Mouse (Mus musculus): ENCODE measurements around the gene Gm20388. TPM values are rescaled to one million over a fixed set of nuclear protein-coding genes. Genes with fewer than 3 reads are reported as not detected.

Gene Gm20388
- total RNA-seq, 2 experiments from 2014 or later = 2.2 to 7.6 TPM

DNA sequence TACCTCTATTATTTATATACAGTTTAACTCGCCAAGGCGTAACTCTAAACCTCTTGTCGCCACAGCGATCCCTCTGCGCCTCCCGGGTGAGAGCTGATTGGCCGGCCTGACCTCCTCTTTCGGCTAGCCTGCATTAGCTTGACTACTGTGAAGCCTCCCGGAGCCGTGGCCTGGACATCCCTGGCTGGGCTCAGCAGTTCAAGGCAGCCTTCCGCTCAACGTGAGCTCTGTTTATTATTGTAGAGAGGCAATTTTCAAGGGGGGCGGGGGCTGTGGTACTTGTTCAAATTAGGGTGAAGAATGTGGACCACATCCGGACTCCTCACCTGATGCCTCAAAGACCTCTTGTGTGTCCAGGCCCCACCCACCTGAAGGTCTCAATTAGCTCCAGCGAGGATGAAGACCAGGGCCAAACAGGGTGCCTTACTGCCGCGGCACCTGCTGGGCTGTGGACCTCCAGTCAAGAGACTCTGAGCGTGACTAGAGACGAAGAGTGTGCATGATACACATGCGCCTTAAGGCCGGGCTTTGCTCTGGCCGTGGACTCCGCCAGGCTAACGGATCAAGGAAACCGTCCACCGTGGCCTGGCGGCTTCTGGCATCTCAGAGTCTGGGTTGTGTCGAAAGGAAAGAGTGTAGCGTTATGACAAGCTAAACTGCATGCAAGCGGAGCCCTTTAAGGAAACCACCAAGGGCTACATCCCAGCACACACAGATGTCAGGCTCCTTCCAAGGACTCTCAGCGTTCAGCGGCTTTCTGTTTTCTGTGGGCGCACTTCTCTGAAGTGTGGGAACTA, 1309.7 kb downstream of the Gm20388 start:
- H3K4me3 ChIP-seq = no peak overlapping the region
- TF ChIP-seq CTCF (conservative IDR thresholded peaks at IDR 0.05) = no peak
- no peak for DNase-seq (ENCODE audit: low spot score in 2 of 2)

DNA sequence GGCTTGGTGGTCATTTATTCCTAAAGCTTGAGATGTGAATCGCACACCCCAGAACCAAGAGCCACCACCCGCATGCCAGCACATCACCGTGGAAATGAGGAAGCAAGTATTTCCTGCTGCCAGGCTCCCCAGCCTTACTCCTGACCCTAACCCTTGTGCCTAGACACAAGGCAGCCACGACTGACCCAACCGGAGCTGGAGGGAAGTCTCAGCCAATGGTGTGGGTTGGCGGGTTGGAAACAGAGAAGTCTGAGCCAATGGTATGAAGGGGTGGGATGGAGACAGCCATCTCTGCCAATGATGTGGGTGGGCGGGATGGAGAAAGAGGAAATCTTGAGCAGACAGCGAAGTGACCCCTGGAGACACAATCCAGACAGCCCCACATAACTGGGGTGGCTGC, 1314.1 kb downstream of the Gm20388 start:
- DNase-seq (ENCODE audit: low spot score in 2 of 2) = no peak

More for the DNA sequence above, 1309.7 kb downstream of the Gm20388 start:
- H3K27ac ChIP-seq = no peak overlapping the region

DNA sequence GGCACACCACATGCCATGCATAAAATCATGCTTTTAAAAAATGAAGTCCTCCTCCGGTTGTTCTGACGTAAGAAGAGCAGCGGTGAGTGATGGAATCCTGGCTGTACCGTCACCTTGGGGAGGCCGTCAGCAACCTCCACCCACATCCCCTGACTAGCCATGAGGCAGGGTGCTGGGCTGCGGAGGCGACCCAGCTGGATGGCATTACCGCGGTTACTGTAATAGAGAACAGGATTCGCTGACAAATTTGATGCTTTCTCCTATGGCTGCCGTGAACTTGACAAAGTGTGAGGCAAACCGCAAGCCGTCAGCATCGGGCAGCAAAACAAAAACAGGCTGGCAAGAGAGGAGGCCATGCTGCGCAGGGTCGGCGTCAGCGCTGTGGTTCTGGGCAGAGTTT, 1317.1 kb downstream of the Gm20388 start:
- Histone ChIP-seq H3K4me3 (peak overlapping the region; percentile 20), H3K27ac (no peak overlapping the region)
- DNase-seq (ENCODE audit: low spot score in 2 of 2) = peak; percentile 42 to 52
- no peak for TF ChIP-seq CTCF (conservative IDR thresholded peaks at IDR 0.05)

More for the DNA sequence above, 1314.1 kb downstream of the Gm20388 start:
- no peak for TF ChIP-seq CTCF (conservative IDR thresholded peaks at IDR 0.05)
- Histone ChIP-seq H3K27ac (no peak overlapping the region), H3K4me3 (no peak overlapping the region)

DNA sequence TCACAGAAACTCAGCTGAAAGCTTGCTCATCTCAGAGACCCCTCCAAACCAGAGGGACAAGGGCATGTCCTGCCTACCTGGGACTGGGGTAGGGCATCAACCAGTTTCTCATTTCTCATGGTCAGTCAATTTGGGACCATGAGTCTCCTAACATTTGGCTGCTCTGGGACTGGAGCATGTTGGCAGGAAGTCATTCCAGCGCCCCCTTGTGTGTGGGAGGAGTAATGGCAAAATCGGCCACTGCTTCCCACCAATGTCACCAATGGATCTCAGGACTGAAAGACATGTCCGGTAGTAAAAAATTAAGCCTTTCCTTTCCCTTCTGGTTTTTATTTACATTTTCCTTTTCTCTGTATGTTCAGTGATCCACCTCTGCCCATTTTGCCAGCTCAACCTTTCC, 1318.3 kb downstream of the Gm20388 start:
- H3K4me3 ChIP-seq = no peak overlapping the region
- peak; percentile 70 for TF ChIP-seq CTCF (conservative IDR thresholded peaks at IDR 0.05)
- DNase-seq (ENCODE audit: low spot score in 2 of 2) = no peak
- no peak overlapping the region for H3K27ac ChIP-seq

DNA sequence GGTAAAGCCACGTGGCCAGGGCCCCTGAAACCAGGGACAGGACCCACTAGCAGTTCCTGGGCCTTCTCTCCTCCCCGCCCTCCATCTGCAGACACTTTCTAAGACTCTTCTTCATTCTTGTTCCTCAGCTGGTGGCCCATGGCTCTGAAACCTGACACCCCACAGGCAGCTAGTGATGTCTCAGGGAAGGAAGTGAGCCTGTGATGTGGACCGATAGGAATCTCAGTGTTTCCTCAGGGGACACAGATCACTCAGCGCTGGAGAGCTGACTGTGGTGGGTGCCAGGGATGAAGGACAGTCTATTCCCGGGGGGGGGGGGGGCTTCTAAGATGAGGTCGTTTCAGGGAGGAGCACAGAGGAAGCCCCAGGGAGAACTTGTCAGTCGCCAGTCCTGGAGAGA, 1318.9 kb downstream of the Gm20388 start:
- H3K4me3 ChIP-seq = no peak overlapping the region
- DNase-seq (ENCODE audit: low spot score in 2 of 2) = no peak
- no peak overlapping the region for H3K27ac ChIP-seq
- no peak for TF ChIP-seq CTCF (conservative IDR thresholded peaks at IDR 0.05)

DNA sequence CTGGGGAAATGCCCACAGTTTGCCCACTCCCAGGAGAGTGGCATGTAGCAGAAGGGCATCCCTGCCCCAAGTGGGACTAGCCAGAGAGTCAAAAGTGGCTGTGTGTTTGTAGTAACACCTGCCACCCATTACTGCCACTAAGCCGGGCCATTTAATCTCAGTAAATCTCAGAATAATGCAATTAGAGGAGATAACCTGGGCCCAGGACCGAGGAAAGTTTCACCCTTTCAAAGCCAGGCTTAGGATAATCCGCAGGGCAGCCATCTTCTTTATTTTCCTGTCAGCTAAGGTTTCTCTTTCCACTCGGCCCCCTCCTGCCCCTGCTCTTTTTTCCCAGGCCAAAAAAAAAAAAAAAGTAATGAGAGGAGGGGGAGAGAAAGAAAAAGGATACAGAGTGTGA, 1322.6 kb downstream of the Gm20388 start:
- DNase-seq (ENCODE audit: low spot score in 2 of 2) = no peak
- no peak for TF ChIP-seq CTCF (conservative IDR thresholded peaks at IDR 0.05)
- no peak overlapping the region for H3K27ac ChIP-seq
- no peak overlapping the region for H3K4me3 ChIP-seq

DNA sequence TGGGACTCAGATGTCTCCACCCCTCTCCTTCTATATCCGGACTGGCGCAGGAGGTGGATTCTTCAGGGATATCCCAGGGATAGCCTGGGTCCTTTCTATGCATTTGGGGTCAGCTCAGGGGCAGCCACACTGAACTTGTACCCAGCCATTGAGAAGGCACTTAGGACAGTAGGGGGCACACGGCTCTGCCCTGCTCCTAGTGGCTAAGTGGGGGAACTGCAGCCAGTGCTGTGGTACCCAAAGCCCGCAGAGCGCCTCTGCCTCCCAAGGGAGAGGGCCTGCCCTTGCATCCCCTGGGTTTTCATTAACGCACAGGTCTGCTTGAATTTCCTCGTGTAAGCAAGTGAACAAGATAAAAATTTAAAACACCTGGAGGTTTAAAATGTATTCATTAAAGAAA, 1324.3 kb downstream of the Gm20388 start:
- Histone ChIP-seq H3K4me3 (no peak overlapping the region), H3K27ac (no peak overlapping the region)
- no peak for DNase-seq (ENCODE audit: low spot score in 2 of 2)
- peak; percentile 76 for TF ChIP-seq CTCF (conservative IDR thresholded peaks at IDR 0.05)

DNA sequence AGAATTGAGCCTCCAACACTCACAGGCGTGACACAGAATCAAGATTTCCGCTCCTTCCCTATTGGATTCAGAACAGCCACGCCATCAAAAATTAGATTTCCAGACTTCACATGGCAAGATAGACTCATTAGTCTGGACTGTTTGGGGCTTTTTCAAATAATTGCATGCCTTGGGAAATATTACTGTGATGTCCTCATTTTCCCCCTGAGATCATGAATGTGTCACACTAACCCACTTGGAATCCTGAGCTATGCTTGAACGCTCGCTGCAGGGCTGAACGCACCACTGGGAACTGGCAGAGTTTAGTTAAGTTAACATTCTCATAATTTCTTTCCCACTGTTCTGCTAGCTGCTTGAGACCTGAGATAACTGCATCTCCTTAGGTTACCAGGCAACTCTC, 1329.0 kb downstream of the Gm20388 start:
- no peak overlapping the region for H3K4me3 ChIP-seq
- TF ChIP-seq CTCF (conservative IDR thresholded peaks at IDR 0.05) = no peak
- no peak for DNase-seq (ENCODE audit: low spot score in 2 of 2)
- no peak overlapping the region for H3K27ac ChIP-seq

DNA sequence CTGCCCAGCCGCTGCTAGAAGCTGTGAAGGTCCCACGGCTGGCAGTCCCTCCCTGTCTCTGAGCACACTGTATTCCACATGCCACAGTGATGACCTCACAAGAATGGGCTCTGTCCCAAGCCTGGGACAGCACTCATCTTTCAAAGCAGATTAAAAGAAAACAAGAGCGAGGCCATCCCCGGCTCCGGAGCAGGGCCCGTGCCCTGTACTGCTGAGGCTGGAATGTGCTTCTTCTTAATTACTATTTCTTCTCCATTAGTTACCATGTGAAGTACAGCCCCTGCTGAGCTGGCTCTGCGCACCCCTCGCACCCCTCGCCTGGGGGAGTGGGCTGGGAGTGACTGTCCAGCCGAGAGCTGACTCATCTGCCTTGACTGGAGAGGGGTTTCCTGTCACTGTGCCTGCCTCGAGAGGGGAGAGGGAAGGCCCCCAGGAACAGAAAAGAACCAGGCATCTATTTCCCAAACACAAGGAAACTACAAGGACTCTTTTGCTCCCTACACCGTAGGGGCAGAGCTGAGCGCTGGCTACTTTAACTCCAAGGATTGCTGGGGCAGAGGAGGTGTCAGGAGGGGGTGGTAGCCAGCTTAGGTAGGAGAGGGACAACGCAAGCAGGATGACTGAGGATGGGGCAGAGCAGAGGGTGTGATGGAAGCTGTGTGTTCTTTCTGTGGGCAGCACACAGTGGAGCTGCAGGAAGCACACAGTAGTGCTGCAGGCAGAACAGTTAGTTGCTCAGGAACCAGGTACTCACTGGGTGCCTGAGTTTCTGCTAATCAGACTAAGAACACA, 1331.3 kb downstream of the Gm20388 start:
- no peak for TF ChIP-seq CTCF (conservative IDR thresholded peaks at IDR 0.05)
- no peak for DNase-seq (ENCODE audit: low spot score in 2 of 2)
- Histone ChIP-seq H3K4me3 (no peak overlapping the region), H3K27ac (no peak overlapping the region)

DNA sequence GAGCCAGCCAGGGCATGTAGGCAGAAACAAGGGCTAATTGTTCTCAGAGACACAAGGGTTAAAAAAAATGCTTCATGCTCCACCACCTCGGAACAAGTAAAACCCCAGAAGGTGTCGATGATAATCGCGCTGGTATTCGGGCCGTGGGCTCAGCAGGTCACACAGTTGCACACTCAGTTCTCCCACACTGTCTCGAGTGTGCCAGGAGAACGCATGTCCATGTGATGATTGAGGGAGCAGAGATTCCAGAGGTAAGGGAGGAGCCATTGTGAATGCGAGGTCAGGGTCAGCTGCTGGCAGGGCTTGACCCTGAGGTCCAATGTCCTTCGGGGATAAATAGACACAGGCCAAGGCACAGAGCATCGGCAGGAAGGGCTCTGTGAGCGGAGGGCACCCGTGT, 1332.0 kb downstream of the Gm20388 start:
- H3K4me3 ChIP-seq = no peak overlapping the region
- no peak for TF ChIP-seq CTCF (conservative IDR thresholded peaks at IDR 0.05)
- H3K27ac ChIP-seq = no peak overlapping the region
- DNase-seq (ENCODE audit: low spot score in 2 of 2) = no peak

DNA sequence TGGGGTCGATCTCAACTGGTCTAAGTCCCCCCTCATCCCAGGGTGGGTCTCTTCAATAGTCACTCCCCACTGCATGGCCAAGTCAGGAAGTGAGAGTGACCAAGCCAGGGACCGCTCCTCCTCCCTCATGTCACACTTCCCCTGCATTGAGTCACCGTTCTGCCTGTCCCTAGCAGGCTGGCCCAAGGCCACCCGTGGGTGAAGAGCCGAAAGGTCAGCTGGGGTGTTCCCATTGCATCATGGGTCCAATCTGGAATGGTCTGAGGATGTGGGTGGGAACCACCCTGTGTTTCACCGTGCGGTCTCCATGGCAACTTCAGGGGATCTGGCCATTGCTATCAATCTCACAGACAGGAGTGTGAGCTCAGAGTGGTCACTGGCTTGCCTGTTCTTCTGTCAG, 1338.2 kb downstream of the Gm20388 start:
- Histone ChIP-seq H3K4me3 (no peak overlapping the region), H3K27ac (no peak overlapping the region)
- no peak for DNase-seq (ENCODE audit: low spot score in 2 of 2)
- TF ChIP-seq CTCF (conservative IDR thresholded peaks at IDR 0.05) = no peak

DNA sequence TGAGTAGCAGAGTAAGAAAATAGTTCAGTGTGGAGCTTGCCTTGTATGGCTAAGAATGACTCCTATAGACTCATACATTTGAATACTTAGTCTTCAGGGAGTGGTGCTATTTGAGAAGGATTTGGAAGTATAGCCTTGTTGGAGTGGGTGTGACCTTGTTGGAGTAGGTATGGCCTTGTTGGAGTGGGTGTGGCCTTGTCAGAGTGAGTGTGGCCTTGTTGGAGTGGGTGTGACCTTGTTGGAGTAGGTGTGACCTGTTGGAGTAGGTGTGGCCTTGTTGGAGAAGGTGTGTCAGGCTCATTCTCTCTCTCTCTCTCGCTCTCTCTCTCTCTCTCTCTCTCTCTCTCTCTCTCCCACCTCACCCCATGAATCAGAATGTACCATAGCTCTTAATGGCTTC, 1338.8 kb downstream of the Gm20388 start:
- Histone ChIP-seq H3K27ac (no peak overlapping the region), H3K4me3 (no peak overlapping the region)
- no peak for DNase-seq (ENCODE audit: low spot score in 2 of 2)
- no peak for TF ChIP-seq CTCF (conservative IDR thresholded peaks at IDR 0.05)

DNA sequence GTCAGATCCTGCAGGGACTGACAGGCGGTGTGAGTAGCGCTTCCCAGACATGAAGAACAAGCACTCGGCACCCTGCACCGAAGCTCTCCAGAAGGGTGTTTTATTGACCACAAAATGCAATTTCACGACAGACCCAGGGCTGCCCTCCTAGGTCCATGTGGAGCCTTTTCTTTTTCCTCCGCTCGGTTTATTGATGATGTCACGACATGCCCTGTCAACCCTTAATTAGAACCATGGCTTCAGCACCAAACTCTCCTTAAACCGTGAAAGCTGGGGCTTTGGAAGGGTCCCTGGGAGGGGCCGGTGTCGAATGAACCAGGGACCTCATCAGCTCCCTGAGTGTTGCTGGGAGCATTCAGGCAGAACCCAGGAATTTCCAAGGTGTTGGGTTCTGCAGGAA, 1340.4 kb downstream of the Gm20388 start:
- H3K4me3 ChIP-seq = no peak overlapping the region
- H3K27ac ChIP-seq = no peak overlapping the region
- TF ChIP-seq CTCF (conservative IDR thresholded peaks at IDR 0.05) = no peak
- no peak for DNase-seq (ENCODE audit: low spot score in 2 of 2)
